Mouse (Mus musculus) urinary bladder, postnatal 4 days (tissue): ENCODE results near the gene Rhbg.

ENCODE experiments used
- DNase-seq, 2 experiments: peaks; one replicate each; pipeline ENCODE4 v3.0.0; 2021 to 2022; ENCODE audit warnings: low spot score in 2 of 2

The Rhbg gene

GRCm38 (mm10) chr3:88256382-88256781 is 1.9 kb upstream of the Rhbg start:
- no peak for DNase-seq

- DNase-seq, result no peak
Observed at GRCm38 (mm10) chr3:88255950-88256349, 1.4 kb upstream of the Rhbg start.

- DNase-seq, result no peak
Observed at GRCm38 (mm10) chr3:88252739-88253138, 1.8 kb downstream of the Rhbg start.

GRCm38 (mm10) chr3:88248406-88248805 is 6.1 kb downstream of the Rhbg start:
- no peak for DNase-seq

- no peak for DNase-seq
Observed at GRCm38 (mm10) chr3:88247666-88248065, 6.8 kb downstream of the Rhbg start.

GRCm38 (mm10) chr3:88245811-88246210 is 8.7 kb downstream of the Rhbg start:
- peak; percentile 58 to 74 for DNase-seq

GRCm38 (mm10) chr3:88244071-88244470 is 10.4 kb downstream of the Rhbg start:
- no peak for DNase-seq

- DNase-seq, result peak in 1 of 2 experiments; percentile 72
Observed at GRCm38 (mm10) chr3:88242531-88242930, 12.0 kb downstream of the Rhbg start.

- DNase-seq, result no peak
Observed at GRCm38 (mm10) chr3:88241045-88241786, 13.3 kb downstream of the Rhbg start.

GRCm38 (mm10) chr3:88239446-88239845 is 15.1 kb downstream of the Rhbg start:
- DNase-seq, result no peak

- DNase-seq, result no peak
Observed at GRCm38 (mm10) chr3:88238866-88239391, 15.6 kb downstream of the Rhbg start.

- no peak for DNase-seq
Observed at GRCm38 (mm10) chr3:88237556-88238194, 16.8 kb downstream of the Rhbg start.

GRCm38 (mm10) chr3:88237161-88237555 is 17.4 kb downstream of the Rhbg start:
- no peak for DNase-seq

GRCm38 (mm10) chr3:88235616-88236015 is 18.9 kb downstream of the Rhbg start:
- no peak for DNase-seq

- DNase-seq, result no peak
Observed at GRCm38 (mm10) chr3:88235216-88235615, 19.3 kb downstream of the Rhbg start.

GRCm38 (mm10) chr3:88234041-88234440 is 20.5 kb downstream of the Rhbg start:
- no peak for DNase-seq

GRCm38 (mm10) chr3:88232851-88233649 is 21.5 kb downstream of the Rhbg start:
- DNase-seq, result no peak

- DNase-seq, result no peak
Observed at GRCm38 (mm10) chr3:88232301-88232702, 22.2 kb downstream of the Rhbg start.

- no peak for DNase-seq
Observed at GRCm38 (mm10) chr3:88231061-88231641, 23.4 kb downstream of the Rhbg start.

GRCm38 (mm10) chr3:88230262-88231047 is 24.1 kb downstream of the Rhbg start:
- no peak for DNase-seq

- DNase-seq, result no peak
Observed at GRCm38 (mm10) chr3:88229526-88229925, 25.0 kb downstream of the Rhbg start.
